ENCODE assay signal across 11 mouse cellular contexts in genomic region chr4:70258205-70258604, GRCm38 (mm10).
DNase-seq lines count a peak whose midpoint lies in the region; ATAC-seq and TF ChIP-seq lines count a peak whose summit lies in the region.
"Had no signal": no experiment of that assay in that cellular context is flagged by ENCODE, and none has a peak within 500 bp of the region (broad histone marks: within the 10 kb centered on the region; RNA-seq: fewer than 3 reads in every experiment).

No protein-coding gene starts in this region.

- no peaks in the 10 kb centered on the region for H3K27me3 ChIP-seq in heart, adult 2 months (ENCODE audit: control insufficient read depth, insufficient read depth, low read length)
- H3K27me3 ChIP-seq in midbrain, embryonic 14.5 days (ENCODE audit: control insufficient read depth, insufficient read depth, low read length), result no peaks in the 10 kb centered on the region
- H3K27me3 ChIP-seq: limb, embryonic 15.5 days had no signal

- H3K79me2 ChIP-seq in heart, adult 2 months (replicated peaks; ENCODE audit: control insufficient read depth, insufficient read depth, low read length), result no peaks in the 10 kb centered on the region

- TF ChIP-seq POLR2A in heart, adult 2 months (IDR thresholded peaks at IDR 0.05; ENCODE audit: insufficient read depth, low read depth, low read length), result no peak

- H3K4me2 ChIP-seq in midbrain, embryonic 14.5 days (ENCODE audit: low read length), result no peak overlapping the region
- H3K4me2 ChIP-seq: heart, embryonic 11.5 days; limb, embryonic 15.5 days had no signal

- no peak for TF ChIP-seq EP300 in heart, adult 2 months (IDR thresholded peaks at IDR 0.05; ENCODE audit: insufficient read depth, low read depth, low read length)

- H3K4me1 ChIP-seq in heart, adult 2 months (ENCODE audit: control insufficient read depth, insufficient read depth, low read length), result 0 out of 2 replicates have a peak, but pooled peaks cover 1% of the 10 kb centered on the region
- H3K4me1 ChIP-seq in midbrain, embryonic 14.5 days (ENCODE audit: control insufficient read depth, insufficient read depth, low read length), result peaks cover 14% of the 10 kb centered on the region; the same call in 1 of the 2 replicates
- H3K4me1 ChIP-seq: limb, embryonic 15.5 days had no signal

- H3K9ac ChIP-seq in heart, adult 2 months (ENCODE audit: low read depth, low read length), result no peak overlapping the region
- H3K9ac ChIP-seq in midbrain, embryonic 14.5 days (replicated peaks; ENCODE audit: low read length), result no peak overlapping the region
- H3K9ac ChIP-seq: limb, embryonic 15.5 days had no signal

- no peak overlapping the region for H3K4me3 ChIP-seq in heart, adult 2 months
- no peak overlapping the region for H3K4me3 ChIP-seq in midbrain, embryonic 14.5 days (replicated peaks; ENCODE audit: low read depth, low read length)
- H3K4me3 ChIP-seq: embryonic facial prominence, embryonic 10.5 days; limb, embryonic 15.5 days had no signal

- H3K9me3 ChIP-seq in midbrain, embryonic 14.5 days (ENCODE audit: control insufficient read depth, low read length), result no peaks in the 10 kb centered on the region
- H3K9me3 ChIP-seq: embryonic facial prominence, embryonic 10.5 days; limb, embryonic 15.5 days had no signal

- 0 out of 2 replicates have a peak, but pooled peaks have one; percentile 55 for ATAC-seq in midbrain, embryonic 14.5 days (ENCODE audit: low FRiP score, low TSS enrichment)

- H3K27ac ChIP-seq in heart, adult 2 months, result peak overlapping the region; percentile 15; the same call in 1 of the 2 replicates
- no peak overlapping the region for H3K27ac ChIP-seq in midbrain, embryonic 14.5 days (replicated peaks; ENCODE audit: low read depth, low read length)
- H3K27ac ChIP-seq: embryonic facial prominence, embryonic 10.5 days; limb, embryonic 15.5 days had no signal

- 82% methylated on average over 6 of the region's 6 CpGs for WGBS in heart, adult 2 months
- 82% methylated on average over 6 of the region's 6 CpGs for WGBS in midbrain, embryonic 14.5 days

- intact Hi-C loops in heart, adult 2 months (cut with DNase I), result no loop called here
- intact Hi-C loops in heart, postnatal 10 days (cut with DNase I), result no loop called here

- no peak for TF ChIP-seq CTCF in heart, adult 2 months (IDR thresholded peaks at IDR 0.05)

- no peaks in the 10 kb centered on the region for H3K36me3 ChIP-seq in heart, adult 2 months (ENCODE audit: control insufficient read depth, insufficient read depth, low read length)
- H3K36me3 ChIP-seq in midbrain, embryonic 14.5 days (ENCODE audit: control insufficient read depth, insufficient read depth, low read length), result peaks cover 21% of the 10 kb centered on the region

- no peak for DNase-seq in heart, adult 2 months
- DNase-seq in heart, postnatal 10 days, result no peak
- peak; percentile 46 for DNase-seq in cerebellum, adult 11 months
- DNase-seq in frontal cortex, postnatal 36 days (ENCODE audit: low spot score in 2 of 2), result peak; percentile 72 to 89
- peak; percentile 49 for DNase-seq in midbrain, embryonic 14.5 days
- DNase-seq in thymus, postnatal 14 days, result no peak
- no peak for DNase-seq in kidney, postnatal 14 days
- DNase-seq in adrenal gland, postnatal 4 days (ENCODE audit: low spot score in 2 of 2), result no peak

Comparison
In these comparisons a context has a peak if more than half of its experiments do, and no peak if none do; other contexts are left out.
1. DNase-seq: peak in cerebellum, adult 11 months (single experiment), frontal cortex, postnatal 36 days (2 of 2) and midbrain, embryonic 14.5 days (single experiment); none in heart, adult 2 months (0 of 2), heart, postnatal 10 days (0 of 2), thymus, postnatal 14 days (single experiment), kidney, postnatal 14 days (single experiment) and adrenal gland, postnatal 4 days (0 of 2).